Mouse (Mus musculus): ENCODE measurements around the gene Kif21a.

The Kif21a gene

GRCm38 (mm10) chr15:91018161-91018860, 31.4 kb downstream of the Kif21a start:
- no peak for DNase-seq (ENCODE audit: low spot score in 2 of 2)

GRCm38 (mm10) chr15:91017261-91018160, 32.2 kb downstream of the Kif21a start:
- no peak for DNase-seq (ENCODE audit: low spot score in 2 of 2)

- no peak for DNase-seq (ENCODE audit: low spot score in 2 of 2)
Measured at GRCm38 (mm10) chr15:91016366-91016765, 33.4 kb downstream of the Kif21a start.

- no peak for DNase-seq (ENCODE audit: low spot score in 2 of 2)
Measured at GRCm38 (mm10) chr15:91012793-91013580, 36.8 kb downstream of the Kif21a start.

- DNase-seq (ENCODE audit: low spot score in 2 of 2), result no peak
Measured at GRCm38 (mm10) chr15:91010218-91010617, 39.5 kb downstream of the Kif21a start.

GRCm38 (mm10) chr15:91007123-91007830, 42.5 kb downstream of the Kif21a start:
- DNase-seq (ENCODE audit: low spot score in 2 of 2), result no peak

- no peak for DNase-seq (ENCODE audit: low spot score in 2 of 2)
Measured at GRCm38 (mm10) chr15:91004726-91005125, 45.0 kb downstream of the Kif21a start.

GRCm38 (mm10) chr15:91001037-91001616, 48.6 kb downstream of the Kif21a start:
- no peak for DNase-seq (ENCODE audit: low spot score in 2 of 2)

GRCm38 (mm10) chr15:91000280-91001036, 49.3 kb downstream of the Kif21a start:
- DNase-seq (ENCODE audit: low spot score in 2 of 2), result no peak

GRCm38 (mm10) chr15:90992871-90993270, 56.9 kb downstream of the Kif21a start:
- DNase-seq (ENCODE audit: low spot score in 2 of 2), result no peak

- DNase-seq (ENCODE audit: low spot score in 2 of 2), result no peak
Measured at GRCm38 (mm10) chr15:90992388-90992787, 57.4 kb downstream of the Kif21a start.

GRCm38 (mm10) chr15:90991843-90992242, 57.9 kb downstream of the Kif21a start:
- no peak for DNase-seq (ENCODE audit: low spot score in 2 of 2)

- DNase-seq (ENCODE audit: low spot score in 2 of 2), result peak; percentile 26 to 42
Measured at GRCm38 (mm10) chr15:90987714-90988250, 62.0 kb downstream of the Kif21a start.

- no peak for DNase-seq (ENCODE audit: low spot score in 2 of 2)
Measured at GRCm38 (mm10) chr15:90975914-90976313, 73.8 kb downstream of the Kif21a start.

- DNase-seq (ENCODE audit: low spot score in 2 of 2), result no peak
Measured at GRCm38 (mm10) chr15:90971914-90972767, 77.6 kb downstream of the Kif21a start.

- DNase-seq (ENCODE audit: low spot score in 2 of 2), result no peak
Measured at GRCm38 (mm10) chr15:90963320-90963719, 86.4 kb downstream of the Kif21a start.

GRCm38 (mm10) chr15:90962548-90962947, 87.2 kb downstream of the Kif21a start:
- no peak for DNase-seq (ENCODE audit: low spot score in 2 of 2)

GRCm38 (mm10) chr15:90960831-90961554, 88.8 kb downstream of the Kif21a start:
- no peak for DNase-seq (ENCODE audit: low spot score in 2 of 2)
